Mouse (Mus musculus) cerebellum, postnatal 4 days (tissue): ENCODE measurements around the gene Gm47985.

Experiments used
- DNase-seq, 2 experiments: peaks; one replicate each; pipeline ENCODE4 v3.0.0; 2022; ENCODE audit warnings: low spot score in 2 of 2, mixed read lengths in 1 of 2

Gene Gm47985

DNA sequence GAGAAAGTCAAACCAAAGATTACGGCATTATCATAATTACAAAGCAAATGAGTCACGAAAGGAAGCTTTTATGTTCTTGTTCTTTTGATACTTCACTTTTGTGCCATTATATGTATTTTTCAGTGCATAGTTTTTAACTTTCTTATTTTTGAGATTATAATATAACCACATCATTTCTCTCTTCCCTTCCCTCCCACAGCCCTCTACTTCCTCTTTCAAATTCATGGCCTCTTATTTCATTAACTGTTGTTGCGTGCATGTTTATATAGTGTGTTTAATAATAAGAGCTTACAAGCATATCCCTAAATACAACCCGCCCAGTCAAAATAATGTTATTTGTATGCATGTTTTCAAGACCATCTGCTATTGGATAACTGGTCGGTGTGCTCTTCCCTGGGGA lies 36.7 kb downstream of the Gm47985 start:
- no peak for DNase-seq

DNA sequence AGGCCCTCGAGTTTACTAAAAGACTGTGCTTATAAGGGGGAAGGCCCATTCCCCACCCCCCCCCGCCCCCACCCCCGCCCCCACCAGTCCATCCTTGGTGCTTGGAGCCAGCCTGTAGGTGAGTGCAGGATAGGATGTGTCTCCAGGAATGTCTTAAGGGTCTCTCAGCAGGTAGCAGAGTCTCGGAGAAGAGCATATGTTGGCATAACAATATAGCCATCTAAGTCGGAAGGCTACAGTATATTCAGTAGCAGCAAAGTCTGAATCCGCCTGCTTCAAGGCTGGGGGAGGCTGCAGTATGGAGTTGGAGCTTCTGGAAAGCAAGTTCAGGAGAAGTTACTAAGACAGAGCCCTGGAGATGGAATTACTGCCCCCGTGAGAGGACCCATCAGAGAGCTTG lies 37.8 kb downstream of the Gm47985 start:
- DNase-seq: no peak

DNA sequence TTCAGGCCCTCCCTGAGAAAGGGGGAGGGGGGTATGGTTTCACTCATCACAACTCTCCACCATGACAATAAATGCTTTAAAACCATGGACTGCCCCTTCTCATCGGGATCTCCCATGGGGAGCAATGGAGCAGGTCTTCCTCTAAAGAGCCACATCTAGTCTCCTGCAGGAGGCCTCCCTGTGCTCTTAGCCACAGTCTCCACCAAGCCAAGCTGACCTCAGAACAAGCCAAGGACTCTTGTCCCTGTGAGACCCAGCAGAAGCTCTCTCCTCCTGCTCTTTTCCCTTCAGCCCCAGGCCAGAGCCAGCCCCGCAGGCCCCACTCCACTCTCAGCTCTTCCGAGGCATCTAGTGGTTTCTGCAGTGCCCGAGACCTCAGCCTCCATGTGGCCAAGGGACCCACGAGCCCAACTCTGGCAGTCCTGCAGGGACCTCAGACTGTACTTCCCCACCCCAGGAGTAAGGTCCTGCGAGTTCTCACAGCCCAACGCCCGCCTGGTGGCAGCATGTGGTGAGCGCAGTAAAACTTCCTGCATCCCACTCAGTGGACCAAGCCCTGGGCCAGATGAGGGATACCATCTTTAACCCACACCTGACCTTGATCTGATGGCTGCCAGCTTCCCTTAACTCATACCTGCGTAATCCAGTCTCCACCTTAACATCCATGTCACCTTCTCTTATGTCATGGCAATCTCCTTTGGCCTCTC lies 40.4 kb downstream of the Gm47985 start:
- DNase-seq: no peak

DNA sequence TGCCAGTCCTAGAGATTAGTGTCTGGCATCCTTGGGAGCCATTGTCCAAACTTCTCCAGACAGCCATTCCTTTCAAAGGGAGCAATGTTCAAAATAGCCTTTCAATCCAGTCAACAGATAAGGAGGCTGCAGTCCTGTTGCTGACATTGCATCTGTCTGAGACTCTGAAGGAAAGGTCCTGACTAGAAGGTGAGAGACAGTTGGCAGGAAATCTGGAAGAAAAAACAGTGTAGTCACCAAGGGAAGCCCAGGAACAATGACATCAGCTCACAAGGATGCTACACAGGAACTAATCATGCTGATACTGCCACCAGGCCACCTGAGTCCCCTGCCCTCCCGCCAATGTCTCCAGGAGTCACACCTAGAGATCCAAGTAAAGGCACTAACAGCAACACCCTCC lies 41.0 kb downstream of the Gm47985 start:
- DNase-seq: no peak

DNA sequence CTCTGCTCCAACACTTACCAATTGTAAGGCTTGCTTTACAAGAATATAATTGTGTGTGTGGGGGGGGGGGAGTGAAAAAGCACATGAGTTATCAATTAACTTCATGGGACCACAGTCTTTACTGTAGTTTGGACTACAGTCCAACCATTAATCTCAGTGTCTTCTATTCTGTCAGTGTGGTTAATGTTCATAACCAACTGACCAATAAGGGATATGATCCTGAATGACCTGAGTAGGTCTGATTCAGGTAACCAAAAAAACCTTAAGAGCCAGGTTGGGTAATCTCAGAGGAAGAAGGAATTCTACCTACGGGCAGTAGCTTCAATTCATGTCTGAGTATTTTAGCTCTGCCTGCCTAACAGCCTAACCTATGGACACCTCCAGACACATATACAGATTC lies 42.2 kb downstream of the Gm47985 start:
- DNase-seq: no peak

DNA sequence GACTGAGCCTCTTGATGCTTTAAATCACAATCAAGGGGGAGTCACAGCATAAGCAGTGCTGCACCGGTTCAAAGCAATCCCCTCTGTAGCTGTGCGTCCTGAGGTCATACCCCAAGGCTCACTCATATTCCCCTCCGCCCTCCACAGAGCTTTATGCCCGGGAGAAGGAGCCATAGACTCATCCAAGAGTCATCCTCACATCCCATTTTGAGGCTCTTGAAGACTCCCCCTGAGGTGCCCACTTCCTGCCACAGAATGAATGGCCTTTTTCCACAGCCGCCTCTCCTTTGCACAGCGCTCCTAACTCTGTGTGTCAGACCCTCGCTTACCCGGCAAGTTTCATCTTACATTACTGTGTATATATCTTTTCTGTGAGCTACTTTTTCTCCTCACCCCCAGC lies 45.2 kb downstream of the Gm47985 start:
- no peak for DNase-seq

DNA sequence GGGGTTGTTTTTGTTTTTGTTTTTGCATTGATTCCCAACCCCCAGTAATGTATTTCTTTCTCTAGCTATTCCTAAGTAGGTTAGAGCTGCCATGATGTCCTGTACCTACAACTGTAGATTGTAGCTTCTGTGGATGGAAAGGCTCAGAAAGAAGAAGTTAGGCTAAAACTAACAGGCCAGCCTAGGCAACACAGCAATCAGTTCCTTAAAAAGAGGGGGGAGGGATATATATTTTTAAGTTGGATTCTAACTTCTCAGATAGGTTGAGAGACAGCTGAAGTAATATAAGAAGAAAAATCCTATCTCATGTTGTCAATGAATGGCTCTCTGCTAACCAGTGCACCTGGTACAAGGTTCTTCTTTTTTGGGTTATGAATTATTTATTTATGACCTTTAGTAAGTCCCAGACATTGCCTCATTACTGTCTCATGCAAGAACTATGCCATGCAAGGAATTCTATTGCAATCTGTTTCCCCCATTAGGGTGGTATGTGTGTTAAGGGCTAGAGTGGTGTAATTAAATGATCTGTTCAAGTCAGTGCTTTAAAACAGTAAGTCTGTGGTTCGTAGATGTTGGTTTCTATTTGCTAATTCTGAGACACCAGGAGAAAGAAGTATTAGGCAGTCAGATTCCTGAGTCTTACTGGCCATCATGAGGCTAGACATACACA lies 46.1 kb downstream of the Gm47985 start:
- DNase-seq: no peak

GRCm38 (mm10) chr1:151232346-151232745 lies 50.0 kb downstream of the Gm47985 start:
- no peak for DNase-seq

- DNase-seq: no peak
Observed at GRCm38 (mm10) chr1:151233756-151234155, 51.4 kb downstream of the Gm47985 start.
